Mouse (Mus musculus) liver, adult 2 months (tissue): ENCODE results near the gene Pitpna. TPM values are rescaled to one million over a fixed set of nuclear protein-coding genes. Genes with fewer than 3 reads are reported as not detected.
A peak's percentile ranks its signal among the peaks of the same experiment; 100 is the strongest.

Experiments
- DNase-seq: peaks from one replicate; pipeline ENCODE4 v3.0.0-alpha.2; 2011; ENCODE audit warnings: low read depth, low spot score; ENCODE audit errors: extremely low read depth
- H3K27ac ChIP-seq: fragments of 200-500 bp; replicated peaks from 2 replicates; pipeline ENCODE4 v1.5.1; 2012; ENCODE audit warnings: low read depth, mild to moderate bottlenecking, control low read depth, inconsistent platforms, low read length; ENCODE audit not compliant: insufficient read depth
- H3K27me3 ChIP-seq: fragments of 200-500 bp; 2 replicates; pipeline ENCODE4 v1.6.1; 2012; ENCODE audit warnings: mild to moderate bottlenecking, moderate library complexity, low read length, inconsistent platforms; ENCODE audit not compliant: control insufficient read depth, insufficient read depth
- H3K36me3 ChIP-seq: fragments of 200-500 bp; 2 replicates; pipeline ENCODE4 v1.6.1; 2012; ENCODE audit warnings: low read length, inconsistent platforms; ENCODE audit not compliant: control insufficient read depth, insufficient read depth
- H3K4me1 ChIP-seq: fragments of 200-500 bp; 2 replicates; pipeline ENCODE4 v1.6.1; 2011; ENCODE audit warnings: low read length; ENCODE audit not compliant: control insufficient read depth, insufficient read depth
- H3K4me3 ChIP-seq: fragments of 200-500 bp; 2 replicates; pipeline ENCODE4 v1.5.1; 2011; ENCODE audit warnings: low read depth, mild to moderate bottlenecking, control low read depth, low read length, moderate library complexity; ENCODE audit not compliant: insufficient read depth
- H3K79me2 ChIP-seq: fragments of 200-500 bp; 2 replicates; pipeline ENCODE4 v1.6.1; 2012; ENCODE audit warnings: inconsistent platforms, mild to moderate bottlenecking, low read length, moderate library complexity; ENCODE audit not compliant: control insufficient read depth, insufficient read depth
- H3K9ac ChIP-seq: fragments of 200-500 bp; 2 replicates; pipeline ENCODE4 v1.6.1; 2012; ENCODE audit warnings: low read depth, mild to moderate bottlenecking, control low read depth, inconsistent platforms, low read length
- CTCF ChIP-seq: fragments of 200-500 bp; IDR thresholded peaks from 2 replicates; pipeline ENCODE4 v1.5.1; 2011; ENCODE audit warnings: low read depth, low read length, control low read depth
- POLR2A ChIP-seq: fragments of 200-500 bp; IDR thresholded peaks from 2 replicates; pipeline ENCODE4 v1.6.1; 2011; ENCODE audit warnings: low read length, control low read depth; ENCODE audit not compliant: insufficient read depth; ENCODE audit errors: extremely low read depth
- WGBS: fragments of 180-500 bp; shearing (Covaris S2); methylation state at CpG from one replicate; pipeline ENCODE4 v1.1.7; 2018; 5-methylcytosine and 5-hydroxymethylcytosine counted together
- polyA plus RNA-seq: library from polyadenylated mRNA; depleted of rRNA; stranded (reverse); fragments of >200 nt; gene quantifications from 2 replicates; pipeline ENCODE4 v1.2.3, GENCODE M21; 2012
- total RNA-seq: library from RNA; depleted of rRNA; stranded (reverse); fragments of >200 nt; gene quantifications from 2 replicates; pipeline ENCODE4 v1.2.3, GENCODE M21; 2014

The Pitpna gene
- total and polyA plus RNA-seq, 2 experiments, result 21.0 to 28.9 TPM

DNA sequence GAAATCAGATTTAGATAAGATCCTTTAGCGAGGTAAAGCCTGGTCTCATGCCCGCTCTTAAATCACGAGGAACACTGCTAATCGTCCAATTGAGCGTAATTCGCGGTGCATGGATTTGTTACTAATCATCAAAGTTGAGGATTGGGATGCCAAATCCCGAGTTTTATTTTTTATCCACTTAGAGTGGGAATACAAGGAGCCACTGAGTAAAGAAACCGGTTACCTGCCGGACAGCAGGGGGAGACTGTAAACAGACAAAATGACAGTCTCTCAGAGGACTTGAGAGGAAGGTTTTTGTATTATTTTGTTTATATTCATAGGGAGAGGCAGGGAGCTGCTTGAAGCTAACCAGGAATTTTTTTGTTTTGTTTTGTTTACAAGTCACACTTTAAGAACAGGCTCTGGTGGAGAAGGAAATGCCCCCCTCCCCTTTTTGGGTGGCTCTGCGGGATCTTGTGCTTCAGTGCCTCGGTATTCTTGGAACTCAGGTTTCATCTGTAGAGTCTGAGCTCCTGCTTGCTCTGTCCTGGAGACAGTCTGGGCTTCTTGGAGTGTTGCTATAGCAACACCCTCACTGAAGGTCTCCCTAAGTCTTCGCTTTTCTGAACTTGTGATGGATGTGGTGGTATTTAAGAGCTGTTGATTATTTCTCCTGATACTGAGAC, 43.8 kb downstream of the Pitpna start:
- WGBS, result 13% methylated on average over 13 of the region's 13 CpGs

DNA sequence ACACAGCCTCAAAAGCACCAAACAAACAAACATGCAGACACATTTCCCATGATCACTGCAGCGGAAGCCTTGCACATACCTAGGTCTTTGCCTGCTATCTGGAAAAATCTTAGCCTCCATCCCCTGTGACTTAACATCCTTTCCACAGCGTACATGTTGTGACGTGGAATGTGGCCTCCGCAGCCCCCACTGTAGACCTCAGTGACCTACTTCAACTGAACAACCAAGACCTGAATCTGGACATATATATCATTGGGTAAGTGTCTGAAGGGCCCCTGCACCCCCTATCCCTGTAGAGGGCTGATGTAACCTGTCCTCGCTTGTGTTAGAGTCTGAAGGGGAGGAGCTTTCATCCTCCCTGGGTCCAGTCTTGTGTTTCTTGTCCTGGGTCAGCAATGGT, 45.0 kb downstream of the Pitpna start:
- Histone ChIP-seq H3K9ac (no peak overlapping the region), H3K27me3 (no peaks in the 10 kb centered on the region), H3K36me3 (peaks cover 11% of the 10 kb centered on the region; the same call in 1 of the 2 replicates), H3K4me3 (no peak overlapping the region), H3K79me2 (peaks cover 3% of the 10 kb centered on the region; the same call in 1 of the 2 replicates), H3K27ac (no peak overlapping the region), H3K4me1 (peaks cover 3% of the 10 kb centered on the region; the same call in 1 of the 2 replicates)
- TF ChIP-seq CTCF (no peak), POLR2A (no peak)
- DNase-seq, result no peak
- 92% methylated on average over 5 of the region's 5 CpGs for WGBS

More for the DNA sequence above, 43.8 kb downstream of the Pitpna start:
- peak; percentile 44 for DNase-seq
- H3K4me1 ChIP-seq, result peaks cover 3% of the 10 kb centered on the region; the same call in 1 of the 2 replicates
- no peak overlapping the region for H3K27ac ChIP-seq
- peaks cover 6% of the 10 kb centered on the region; the same call in 1 of the 2 replicates for H3K36me3 ChIP-seq
- TF ChIP-seq CTCF (no peak), POLR2A (no peak)
- peaks cover 3% of the 10 kb centered on the region; the same call in 1 of the 2 replicates for H3K79me2 ChIP-seq
- H3K27me3 ChIP-seq, result no peaks in the 10 kb centered on the region
- peak overlapping the region; percentile 72 for H3K4me3 ChIP-seq
- H3K9ac ChIP-seq, result peak overlapping the region; percentile 70

DNA sequence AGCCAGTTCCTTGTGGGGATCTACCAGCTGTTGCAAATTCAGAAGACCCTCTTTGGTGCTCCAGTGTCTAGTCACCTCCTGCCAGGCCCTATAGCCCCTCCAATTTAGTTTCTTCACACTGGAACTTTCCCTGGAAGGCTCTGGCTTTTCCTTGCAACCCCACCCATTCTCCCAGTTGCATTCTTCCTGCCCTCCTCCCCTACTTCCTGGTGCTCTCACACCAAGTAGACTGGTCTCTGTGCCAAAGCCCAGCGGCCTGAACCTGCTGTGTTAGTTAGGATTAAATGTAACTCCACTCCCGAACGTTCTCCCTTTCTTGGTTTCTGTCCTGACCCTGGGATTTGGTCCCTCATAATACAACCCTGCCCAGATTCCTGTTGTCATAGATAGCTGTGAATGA, 46.9 kb downstream of the Pitpna start:
- no peaks in the 10 kb centered on the region for H3K27me3 ChIP-seq
- WGBS, result 62% methylated on average over 3 of the region's 3 CpGs
- TF ChIP-seq CTCF, result no peak
- no peak for TF ChIP-seq POLR2A
- peaks cover 11% of the 10 kb centered on the region; the same call in 1 of the 2 replicates for H3K36me3 ChIP-seq
- peak overlapping the region; percentile 15 for H3K27ac ChIP-seq
- peaks cover 3% of the 10 kb centered on the region; the same call in 1 of the 2 replicates for H3K79me2 ChIP-seq
- DNase-seq, result no peak
- no peak overlapping the region for H3K4me3 ChIP-seq
- no peak overlapping the region for H3K9ac ChIP-seq
- H3K4me1 ChIP-seq, result peaks cover 3% of the 10 kb centered on the region; the same call in 1 of the 2 replicates

DNA sequence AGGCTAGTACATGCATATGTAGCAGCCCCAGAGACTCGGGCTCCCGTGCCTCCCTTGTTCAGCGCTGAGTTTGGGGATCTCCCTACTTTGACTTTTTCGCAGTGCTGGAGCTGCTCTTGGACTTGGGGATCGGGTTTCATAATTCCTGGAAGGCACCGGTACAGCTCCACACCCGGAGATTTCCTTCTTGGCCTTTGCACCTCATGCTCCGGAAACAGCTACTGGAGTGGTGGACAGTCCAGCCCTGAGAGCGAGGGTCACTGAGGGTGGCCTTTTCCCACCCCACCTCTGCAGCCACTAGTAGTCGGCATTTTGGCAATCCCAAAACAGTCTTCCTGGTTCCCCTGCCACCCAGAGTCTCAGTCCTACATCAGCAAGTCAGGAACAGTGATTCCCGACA, 47.4 kb downstream of the Pitpna start:
- Histone ChIP-seq H3K27ac (peak overlapping the region; percentile 49), H3K79me2 (peaks cover 3% of the 10 kb centered on the region; the same call in 1 of the 2 replicates), H3K9ac (no peak overlapping the region), H3K4me3 (no peak overlapping the region), H3K4me1 (peaks cover 3% of the 10 kb centered on the region; the same call in 1 of the 2 replicates), H3K27me3 (no peaks in the 10 kb centered on the region), H3K36me3 (peaks cover 13% of the 10 kb centered on the region; the same call in 1 of the 2 replicates)
- WGBS, result 53% methylated on average over 11 of the region's 11 CpGs
- DNase-seq, result no peak
- TF ChIP-seq POLR2A (no peak), CTCF (no peak)

DNA sequence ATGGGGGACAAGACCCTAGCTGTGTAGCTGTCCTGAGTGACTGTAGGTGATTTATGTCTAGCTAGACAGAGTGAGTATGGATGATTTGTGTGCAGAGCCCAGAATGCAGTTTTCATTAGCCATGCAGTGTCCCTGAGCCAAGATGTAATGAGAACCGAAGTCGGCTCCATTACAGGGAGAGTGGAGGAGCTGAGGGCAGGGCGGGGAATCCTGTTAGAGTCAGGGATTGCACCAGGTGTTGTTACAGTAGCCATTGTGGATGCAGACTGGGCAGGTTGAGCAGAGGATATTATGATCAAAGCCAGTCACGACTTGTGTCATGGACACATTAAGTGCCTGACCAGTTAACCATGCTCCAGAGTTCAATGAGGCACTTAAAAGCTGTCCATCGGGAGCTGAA, 55.4 kb downstream of the Pitpna start:
- Histone ChIP-seq H3K9ac (no peak overlapping the region), H3K79me2 (no peaks in the 10 kb centered on the region), H3K27me3 (no peaks in the 10 kb centered on the region), H3K36me3 (peaks cover 4% of the 10 kb centered on the region; the same call in 1 of the 2 replicates), H3K4me1 (no peaks in the 10 kb centered on the region), H3K27ac (no peak overlapping the region), H3K4me3 (no peak overlapping the region)
- DNase-seq, result no peak
- TF ChIP-seq POLR2A, result no peak
- TF ChIP-seq CTCF, result no peak
- 85% methylated on average over 5 of the region's 5 CpGs for WGBS

DNA sequence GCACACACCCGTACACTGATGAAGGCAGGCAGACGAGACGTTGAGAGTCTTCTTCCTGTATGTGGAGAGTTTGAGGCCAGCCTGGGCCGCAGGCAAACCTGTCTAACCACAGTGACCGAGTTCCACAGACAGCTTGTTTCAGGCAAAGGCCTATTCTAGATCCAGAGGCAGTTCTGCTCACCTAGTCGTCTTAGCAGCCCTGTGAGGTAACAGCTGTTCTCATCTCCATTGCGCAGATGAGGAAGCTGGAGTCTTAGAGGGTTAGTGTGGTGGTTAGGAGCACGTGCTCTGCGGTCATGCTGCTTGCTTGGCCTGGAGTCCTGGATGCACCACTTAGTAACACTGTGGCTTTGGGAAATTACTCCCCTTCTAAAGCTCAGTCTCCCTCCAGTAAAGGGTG, 56.8 kb downstream of the Pitpna start:
- no peaks in the 10 kb centered on the region for H3K27me3 ChIP-seq
- no peaks in the 10 kb centered on the region for H3K79me2 ChIP-seq
- WGBS, result 85% methylated on average over 9 of the region's 9 CpGs
- no peak overlapping the region for H3K4me3 ChIP-seq
- DNase-seq, result no peak
- H3K27ac ChIP-seq, result no peak overlapping the region
- TF ChIP-seq POLR2A, result no peak
- no peak for TF ChIP-seq CTCF
- H3K9ac ChIP-seq, result no peak overlapping the region
- peaks cover 4% of the 10 kb centered on the region; the same call in 1 of the 2 replicates for H3K36me3 ChIP-seq
- H3K4me1 ChIP-seq, result no peaks in the 10 kb centered on the region
